Mouse (Mus musculus) heart, postnatal 4 days (tissue): ENCODE results near the gene Ccdc93. TPM values are rescaled to one million over a fixed set of nuclear protein-coding genes. Genes with fewer than 3 reads are reported as not detected.
A peak's percentile ranks its signal among the peaks of the same experiment; 100 is the strongest.

Experiments used
- DNase-seq: peaks from one replicate; pipeline ENCODE4 v3.0.0; 2021
- total RNA-seq, 2 experiments: library from RNA; stranded (reverse); gene quantifications; 2 replicates each; pipeline ENCODE4 v1.2.3; 2021

Gene Ccdc93
- total RNA-seq, 2 experiments from 2014 or later: 11.2 to 13.0 TPM

GRCm38 (mm10) chr1:121527061-121527460, 96.2 kb downstream of the Ccdc93 start:
- DNase-seq: no peak

GRCm38 (mm10) chr1:121527600-121528398, 97.0 kb downstream of the Ccdc93 start:
- DNase-seq: no peak

- DNase-seq: peak; percentile 24
Measured at GRCm38 (mm10) chr1:121528399-121528720, 97.5 kb downstream of the Ccdc93 start, which contains the start of gene Htr5b. TSS of gene Htr5b (minus strand) at chr1:121528465.

GRCm38 (mm10) chr1:121529286-121529685, 98.4 kb downstream of the Ccdc93 start:
- no peak for DNase-seq

GRCm38 (mm10) chr1:121531439-121531838, 100.6 kb downstream of the Ccdc93 start:
- no peak for DNase-seq

DNA sequence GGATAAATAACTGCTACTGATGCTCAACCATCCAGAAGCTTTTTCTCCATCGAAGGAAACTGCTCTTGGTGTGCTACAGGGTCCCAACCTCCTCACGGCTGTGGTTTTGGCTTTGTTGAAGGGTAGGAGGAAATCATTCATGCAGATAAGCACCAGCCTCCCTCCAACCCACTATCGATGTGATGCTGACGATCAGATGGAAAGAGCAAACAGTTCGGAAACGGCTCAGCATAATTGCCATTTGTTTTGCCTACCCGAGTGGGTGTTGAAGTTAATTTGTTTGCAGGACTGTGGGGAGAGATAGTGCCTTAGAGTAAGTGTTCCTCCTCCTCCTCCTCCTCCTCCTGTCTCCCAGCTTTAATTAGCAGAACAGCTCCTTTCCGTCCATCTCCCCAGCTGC, 109.5 kb downstream of the Ccdc93 start:
- DNase-seq: no peak

- no peak for DNase-seq
Measured at GRCm38 (mm10) chr1:121546844-121547243, 116.0 kb downstream of the Ccdc93 start.

DNA sequence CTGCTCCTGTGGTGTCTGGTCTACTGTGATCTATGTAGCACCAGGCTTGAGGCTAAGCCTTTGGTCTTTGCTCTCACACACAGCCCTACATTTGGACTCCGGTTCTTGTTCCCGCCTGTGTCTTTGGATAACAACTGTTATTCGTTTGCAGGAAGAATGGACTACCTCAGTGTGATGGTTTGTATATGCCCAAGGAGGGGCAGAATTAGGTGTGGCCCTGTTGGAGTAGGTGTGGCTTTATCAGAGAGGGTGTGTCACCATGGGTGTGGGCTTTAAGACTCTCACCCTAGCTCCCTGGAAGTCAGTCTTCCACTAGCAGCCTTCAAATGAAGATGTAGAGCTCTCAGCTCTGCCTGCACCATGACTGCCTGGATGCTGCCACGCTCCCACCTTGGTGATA, 117.8 kb downstream of the Ccdc93 start:
- no peak for DNase-seq

- no peak for DNase-seq
Measured at GRCm38 (mm10) chr1:121549456-121549855, 118.6 kb downstream of the Ccdc93 start.

GRCm38 (mm10) chr1:121550801-121551456, 120.1 kb downstream of the Ccdc93 start:
- DNase-seq: no peak

DNA sequence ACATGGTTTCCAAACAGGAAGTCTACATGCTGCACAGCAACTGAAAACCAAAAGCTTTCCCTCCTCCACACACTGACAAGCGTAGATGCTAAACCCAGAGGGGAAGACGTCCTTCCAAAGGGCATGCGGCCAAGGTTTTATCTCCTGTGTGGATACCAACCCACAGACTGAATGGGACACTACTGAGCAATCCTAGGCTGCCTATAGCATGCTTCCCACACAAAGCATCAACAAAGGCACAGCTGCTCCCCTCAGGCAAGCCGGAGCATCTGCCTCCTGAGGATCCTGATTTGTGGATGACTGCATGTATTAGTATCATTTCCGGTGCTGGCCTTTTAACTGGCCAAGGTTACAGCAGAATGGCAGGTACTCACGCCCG, 120.6 kb downstream of the Ccdc93 start:
- DNase-seq: peak; percentile 16

Other genes with a start within 250 kb of the Ccdc93 start
- 10 to 100 TPM; 35.3 to 44.2 TPM for gene Insig2, start 98.5 kb upstream of the Ccdc93 start, total RNA-seq
- gene Htr5b, start 97.4 kb downstream of the Ccdc93 start, total RNA-seq: not detected
- gene Ddx18, start 136.9 kb downstream of the Ccdc93 start, total RNA-seq: 10 to 100 TPM; 22.7 to 23.5 TPM